ENCODE assay signal across 15 mouse cellular contexts in genomic region chr3:127362611-127363393, GRCm38 (mm10).
A peak's percentile ranks its signal among the peaks of the same experiment; 100 is the strongest.
DNase-seq lines count a peak whose midpoint lies in the region; ATAC-seq and TF ChIP-seq lines count a peak whose summit lies in the region.
"Had no signal": no experiment of that assay in that cellular context is flagged by ENCODE, and none has a peak within 500 bp of the region (broad histone marks: within the 10 kb centered on the region; RNA-seq: fewer than 3 reads in every experiment).

No protein-coding gene starts in this region.

- no peak for DNase-seq in frontal cortex, postnatal 10 days (ENCODE audit: low spot score in 2 of 2)
- no peak for DNase-seq in hindbrain, postnatal 0 days (ENCODE audit: low spot score)
- DNase-seq in hindbrain, embryonic 10.5 days (ENCODE audit: low spot score): no peak
- peak; percentile 36 for DNase-seq in NIH3T3 (ENCODE audit: low read depth)
- DNase-seq in adrenal gland, adult 2 months: no peak
- DNase-seq in right cerebral cortex, postnatal 10 days (ENCODE audit: low spot score in 2 of 2): no peak
- DNase-seq: adrenal gland, postnatal 14 days; kidney, adult 2 months; right cerebral cortex, adult 18-20 months; thymus, postnatal 14 days had no signal

- H3K4me1 ChIP-seq in hindbrain, postnatal 0 days (ENCODE audit: insufficient read depth, low read length): no peaks in the 10 kb centered on the region; the same call in 1 of the 2 replicates
- peaks cover 10% of the 10 kb centered on the region for H3K4me1 ChIP-seq in hindbrain, embryonic 10.5 days (replicated peaks)

- H3K9me3 ChIP-seq in hindbrain, postnatal 0 days (ENCODE audit: low read length): no peaks in the 10 kb centered on the region
- H3K9me3 ChIP-seq in hindbrain, embryonic 10.5 days: no peaks in the 10 kb centered on the region

- TF ChIP-seq POLR2A in myocyte (IDR thresholded peaks at IDR 0.05; ENCODE audit: insufficient read length, low read depth): no peak

- no peak overlapping the region for H3K4me3 ChIP-seq in hindbrain, postnatal 0 days (ENCODE audit: low read length)
- no peak overlapping the region for H3K4me3 ChIP-seq in hindbrain, embryonic 10.5 days
- no peak overlapping the region for H3K4me3 ChIP-seq in myocyte

- no peak for TF ChIP-seq CTCF in hindbrain, postnatal 0 days (IDR thresholded peaks at IDR 0.05; ENCODE audit: low read depth)

- H3K79me2 ChIP-seq in myocyte (ENCODE audit: control insufficient read depth, insufficient read depth): no peaks in the 10 kb centered on the region

- no peaks in the 10 kb centered on the region for H3K27me3 ChIP-seq in hindbrain, postnatal 0 days (ENCODE audit: insufficient read depth, low read length)
- H3K27me3 ChIP-seq in hindbrain, embryonic 10.5 days (ENCODE audit: insufficient read depth, poor library complexity, severe bottlenecking): no peaks in the 10 kb centered on the region
- no peaks in the 10 kb centered on the region for H3K27me3 ChIP-seq in myocyte (ENCODE audit: control insufficient read depth, insufficient read depth, insufficient read length)

- WGBS in hindbrain, postnatal 0 days: 83% methylated on average over 9 of the region's 9 CpGs
- WGBS in hindbrain, embryonic 10.5 days: 91% methylated on average over 9 of the region's 9 CpGs

- H3K4me2 ChIP-seq in hindbrain, postnatal 0 days (ENCODE audit: low read depth, low read length): no peak overlapping the region
- H3K4me2 ChIP-seq in myocyte (ENCODE audit: low read depth): peak overlapping the region; percentile 22
- H3K4me2 ChIP-seq: midbrain, embryonic 11.5 days had no signal

- no peaks in the 10 kb centered on the region for H3K36me3 ChIP-seq in hindbrain, postnatal 0 days (ENCODE audit: insufficient read depth, low read length)
- no peaks in the 10 kb centered on the region for H3K36me3 ChIP-seq in hindbrain, embryonic 10.5 days
- H3K36me3 ChIP-seq in myocyte (ENCODE audit: control insufficient read depth, insufficient read depth): no peaks in the 10 kb centered on the region

- peak overlapping the region; percentile 8; the same call in 1 of the 2 replicates for H3K27ac ChIP-seq in hindbrain, postnatal 0 days
- no peak overlapping the region for H3K27ac ChIP-seq in hindbrain, embryonic 10.5 days
- H3K27ac ChIP-seq: kidney, postnatal 0 days; stomach, postnatal 0 days had no signal

- peak; percentile 75 for ATAC-seq in frontal cortex, adult (ENCODE audit: low TSS enrichment)
- no peak for ATAC-seq in hindbrain, postnatal 0 days

- H3K9ac ChIP-seq in hindbrain, postnatal 0 days (replicated peaks; ENCODE audit: low read length): no peak overlapping the region

- H3ac ChIP-seq in myocyte (ENCODE audit: control insufficient read depth, insufficient read length): no peak overlapping the region

TF ChIP-seq in myocyte, 11 proteins besides CTCF, POLR2A, EP300 and RAD21:
- TF ChIP-seq E2F4 (IDR thresholded peaks at IDR 0.05; ENCODE audit: insufficient read depth) (no peak), MYOD1 (IDR thresholded peaks at IDR 0.05; ENCODE audit: control insufficient read depth in 1 of 3, insufficient read length in 2 of 3, low read depth in 2 of 3) (peak in 2 of 3 experiments; percentile 52 to 53), MYOG (IDR thresholded peaks at IDR 0.05; ENCODE audit: control insufficient read depth in 1 of 3, insufficient read depth in 1 of 3, insufficient read length in 2 of 3, low read depth in 2 of 3) (peak in 2 of 3 experiments; percentile 19 to 59), POLR2AphosphoS2 (IDR thresholded peaks at IDR 0.05; ENCODE audit: insufficient read length, low read depth) (no peak), CEBPB (IDR thresholded peaks at IDR 0.05; ENCODE audit: insufficient read depth, poor library complexity, severe bottlenecking) (no peak), REST (IDR thresholded peaks at IDR 0.05; ENCODE audit: insufficient read depth, insufficient read length) (no peak), TCF12 (IDR thresholded peaks at IDR 0.05; ENCODE audit: insufficient read depth, poor library complexity, severe bottlenecking) (no peak), TCF3 (IDR thresholded peaks at IDR 0.05; ENCODE audit: insufficient read length, low read depth) (no peak)
